Mouse (Mus musculus) heart, adult 2 months (tissue): ENCODE data around the gene Aph1c. TPM values are rescaled to one million over a fixed set of nuclear protein-coding genes. Genes with fewer than 3 reads are reported as not detected.
"Not testable (repeated sequence)": the region's sequence is repeated elsewhere in the genome, so short reads cannot be mapped to it uniquely, and the experiment has no call there.

Experiments used
- DNase-seq, 2 experiments: peaks; one replicate each; pipeline ENCODE4 v3.0.0; 2021
- H3K27ac ChIP-seq: fragments of 200-600 bp; 2 replicates; pipeline ENCODE4 v1.8.1; 2022
- H3K27me3 ChIP-seq: fragments of 200-500 bp; 2 replicates; pipeline ENCODE4 v1.6.1; 2012; ENCODE audit warnings: mild to moderate bottlenecking, low read length, inconsistent platforms, mixed read lengths; ENCODE audit not compliant: control insufficient read depth, insufficient read depth
- H3K36me3 ChIP-seq: fragments of 200-500 bp; 2 replicates; pipeline ENCODE4 v1.6.1; 2012; ENCODE audit warnings: low read length, inconsistent platforms; ENCODE audit not compliant: control insufficient read depth, insufficient read depth
- H3K4me1 ChIP-seq: fragments of 200-500 bp; 2 replicates; pipeline ENCODE4 v1.6.1; 2011; ENCODE audit warnings: low read length; ENCODE audit not compliant: control insufficient read depth, insufficient read depth
- H3K4me3 ChIP-seq: fragments of 200-600 bp; 2 replicates; pipeline ENCODE4 v1.8.1; 2022
- H3K79me2 ChIP-seq: fragments of 200-500 bp; replicated peaks from 2 replicates; pipeline ENCODE4 v1.6.1; 2012; ENCODE audit warnings: mild to moderate bottlenecking, inconsistent platforms, low read length, moderate library complexity, mixed read lengths; ENCODE audit not compliant: control insufficient read depth, insufficient read depth
- H3K9ac ChIP-seq: fragments of 200-500 bp; 2 replicates; pipeline ENCODE4 v1.6.1; 2012; ENCODE audit warnings: low read depth, mild to moderate bottlenecking, control low read depth, inconsistent platforms, low read length, mixed read lengths
- CTCF ChIP-seq: fragments of 200-600 bp; IDR thresholded peaks from 2 replicates; pipeline ENCODE4 v1.8.1; 2022; ENCODE audit warnings: antibody characterized with exemption, mild to moderate bottlenecking, moderate library complexity
- EP300 ChIP-seq: fragments of 200-500 bp; IDR thresholded peaks from 2 replicates; pipeline ENCODE4 v1.6.1; 2011; ENCODE audit warnings: low read depth, low read length, control low read depth; ENCODE audit not compliant: insufficient read depth
- POLR2A ChIP-seq: fragments of 200-500 bp; IDR thresholded peaks from 2 replicates; pipeline ENCODE4 v1.6.1; 2011; ENCODE audit warnings: mild to moderate bottlenecking, low read depth, low read length, control low read depth; ENCODE audit not compliant: insufficient read depth
- WGBS: fragments of 180-500 bp; shearing (Covaris S2); methylation state at CpG from one replicate; pipeline ENCODE4 v1.1.7; 2018; 5-methylcytosine and 5-hydroxymethylcytosine counted together
- intact Hi-C: fragments of 180-260 bp; cut with DNase I; formaldehyde crosslinking; loops from one replicate; pipeline ENCODE4 v1.15.1; 2025
- polyA plus RNA-seq: library from polyadenylated mRNA; depleted of rRNA; stranded (reverse); fragments of >200 nt; gene quantifications from 2 replicates; pipeline ENCODE4 v1.2.3, GENCODE M21; 2012
- total RNA-seq, 2 experiments: library from RNA; stranded (reverse); gene quantifications; 2 replicates each; pipeline ENCODE4 v1.2.3; 2021

Gene Aph1c
- total and polyA plus RNA-seq, 3 experiments, result 0.43 to 1.2 (median 1.1) TPM

GRCm38 (mm10) chr9:66878899-66879298 lies 44.4 kb upstream of the Aph1c start:
- Histone ChIP-seq H3K27ac (no peak overlapping the region), H3K4me3 (no peak overlapping the region), H3K9ac (no peak overlapping the region), H3K36me3 (peaks cover 2% of the 10 kb centered on the region), H3K79me2 (peaks cover 2% of the 10 kb centered on the region), H3K4me1 (peaks cover 5% of the 10 kb centered on the region), H3K27me3 (no peaks in the 10 kb centered on the region)
- WGBS, result 91% methylated on average over 3 of the region's 3 CpGs
- DNase-seq, result no peak
- intact Hi-C loops, result loop anchor here (5.0 kb wide), 1 partner anchor 38 kb away; the partner anchor contains the start of gene Rab8b
- TF ChIP-seq CTCF (no peak), EP300 (no peak), POLR2A (no peak)

DNA sequence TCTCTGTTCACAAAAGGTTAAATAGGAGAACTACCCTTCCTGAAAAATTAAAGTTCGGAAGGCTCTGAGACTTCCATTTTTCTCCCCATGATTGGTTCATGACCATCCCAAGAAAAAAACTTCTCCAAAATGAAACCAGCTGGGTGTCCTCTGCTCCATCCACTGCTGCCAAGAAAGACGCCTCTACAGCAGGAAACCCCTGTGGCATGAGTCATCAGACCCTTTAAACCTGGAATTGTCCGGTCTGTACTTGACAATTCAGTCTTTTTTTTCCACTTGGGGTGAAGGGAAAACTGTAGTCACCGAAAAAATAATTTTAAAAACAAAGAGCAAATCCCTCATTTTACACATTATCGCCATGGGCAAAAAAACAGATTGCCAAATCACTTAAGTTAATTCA lies 42.1 kb upstream of the Aph1c start:
- H3K9ac ChIP-seq, result no peak overlapping the region; the same call in 1 of the 2 replicates
- peaks cover 2% of the 10 kb centered on the region for H3K79me2 ChIP-seq
- TF ChIP-seq POLR2A (no peak), EP300 (no peak)
- no peak overlapping the region; the same call in 1 of the 2 replicates for H3K27ac ChIP-seq
- 27% methylated on average over 5 of the region's 5 CpGs for WGBS
- no peaks in the 10 kb centered on the region for H3K27me3 ChIP-seq
- H3K36me3 ChIP-seq, result peaks cover 2% of the 10 kb centered on the region
- peaks cover 3% of the 10 kb centered on the region for H3K4me1 ChIP-seq
- intact Hi-C loops, result loop anchor here (5.0 kb wide), 1 partner anchor 41 kb away; the partner anchor contains the start of gene Rab8b
- peak in 1 of 2 experiments; percentile 62 for DNase-seq
- H3K4me3 ChIP-seq, result no peak overlapping the region

GRCm38 (mm10) chr9:66874297-66874696 lies 39.8 kb upstream of the Aph1c start:
- intact Hi-C loops, result no loop called here
- no peaks in the 10 kb centered on the region; the same call in 1 of the 2 replicates for H3K36me3 ChIP-seq

GRCm38 (mm10) chr9:66873531-66873930 lies 39.0 kb upstream of the Aph1c start:
- Histone ChIP-seq H3K4me1 (peaks cover 3% of the 10 kb centered on the region; the same call in 1 of the 2 replicates), H3K27ac (no peak overlapping the region), H3K36me3 (no peaks in the 10 kb centered on the region; the same call in 1 of the 2 replicates), H3K79me2 (peaks cover 3% of the 10 kb centered on the region; the same call in 1 of the 2 replicates), H3K9ac (no peak overlapping the region), H3K4me3 (no peak overlapping the region), H3K27me3 (no peaks in the 10 kb centered on the region)
- DNase-seq, result no peak
- intact Hi-C loops, result no loop called here
- no peak for TF ChIP-seq EP300

More at GRCm38 (mm10) chr9:66874297-66874696, 39.8 kb upstream of the Aph1c start:
- H3K4me3 ChIP-seq, result no peak overlapping the region
- 97% methylated on average over 5 of the region's 5 CpGs for WGBS
- H3K4me1 ChIP-seq, result peaks cover 2% of the 10 kb centered on the region; the same call in 1 of the 2 replicates
- TF ChIP-seq POLR2A, result no peak
- TF ChIP-seq CTCF, result no peak
- no peak for TF ChIP-seq EP300
- DNase-seq, result no peak
- peaks cover 3% of the 10 kb centered on the region; the same call in 1 of the 2 replicates for H3K79me2 ChIP-seq
- H3K27me3 ChIP-seq, result no peaks in the 10 kb centered on the region
- no peak overlapping the region for H3K27ac ChIP-seq
- H3K9ac ChIP-seq, result no peak overlapping the region

GRCm38 (mm10) chr9:66873009-66873408 lies 38.5 kb upstream of the Aph1c start:
- peak overlapping the region; percentile 70 for H3K27ac ChIP-seq
- intact Hi-C loops, DNase-seq, H3K4me1 ChIP-seq, H3K79me2 ChIP-seq, H3K27me3 ChIP-seq, H3K4me3 ChIP-seq, H3K9ac ChIP-seq, H3K36me3 ChIP-seq: not testable (repeated sequence)
- WGBS, result 56% methylated on average over 2 of the region's 2 CpGs

DNA sequence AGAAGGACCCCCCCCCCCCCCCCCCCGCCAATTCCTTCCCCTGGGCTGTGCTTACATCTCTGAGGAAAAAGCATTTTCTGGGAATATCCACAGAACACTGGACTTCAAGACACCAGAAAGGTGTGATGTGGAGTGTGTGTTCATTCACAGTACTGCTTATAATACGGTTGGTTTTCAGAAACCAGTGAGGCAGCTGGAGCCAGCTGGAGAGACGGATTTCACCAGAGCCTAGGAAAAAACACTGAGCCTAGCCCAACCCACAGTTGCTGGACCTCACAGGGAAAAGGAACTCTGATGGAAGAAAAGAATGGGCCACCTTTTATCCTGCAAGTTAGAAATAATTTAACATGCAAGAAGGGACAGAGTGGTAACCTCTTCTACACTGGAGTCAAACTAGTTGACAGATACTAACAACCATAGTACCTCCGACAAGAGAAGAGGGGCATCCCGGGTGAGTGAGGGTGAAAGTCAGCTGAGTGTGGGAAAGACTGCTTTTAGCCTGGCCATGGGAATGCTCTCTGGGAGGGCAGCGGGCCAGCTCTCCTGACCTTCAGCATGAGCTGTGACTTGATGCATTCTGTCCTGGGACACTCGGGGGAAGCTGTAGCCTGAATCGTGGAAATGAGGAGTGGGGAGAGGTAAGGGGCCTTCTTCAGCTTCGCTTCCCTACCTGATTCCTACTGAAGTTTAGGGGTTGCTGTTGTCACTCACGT lies 37.6 kb upstream of the Aph1c start:
- WGBS, result 48% methylated on average over 10 of the region's 10 CpGs
- Histone ChIP-seq H3K36me3 (peaks cover 2% of the 10 kb centered on the region), H3K9ac (no peak overlapping the region), H3K4me1 (peaks cover 6% of the 10 kb centered on the region), H3K79me2 (peaks cover 3% of the 10 kb centered on the region; the same call in 1 of the 2 replicates), H3K27ac (peak overlapping the region; percentile 70), H3K4me3 (no peak overlapping the region), H3K27me3 (no peaks in the 10 kb centered on the region)
- intact Hi-C loops, result no loop called here
- peak; percentile 81 to 85 for DNase-seq
- TF ChIP-seq EP300, result peak; percentile 81
- no peak for TF ChIP-seq CTCF
- TF ChIP-seq POLR2A, result peak; percentile 36; the same call in 1 of the 2 replicates
